In the genomic region with DNA sequence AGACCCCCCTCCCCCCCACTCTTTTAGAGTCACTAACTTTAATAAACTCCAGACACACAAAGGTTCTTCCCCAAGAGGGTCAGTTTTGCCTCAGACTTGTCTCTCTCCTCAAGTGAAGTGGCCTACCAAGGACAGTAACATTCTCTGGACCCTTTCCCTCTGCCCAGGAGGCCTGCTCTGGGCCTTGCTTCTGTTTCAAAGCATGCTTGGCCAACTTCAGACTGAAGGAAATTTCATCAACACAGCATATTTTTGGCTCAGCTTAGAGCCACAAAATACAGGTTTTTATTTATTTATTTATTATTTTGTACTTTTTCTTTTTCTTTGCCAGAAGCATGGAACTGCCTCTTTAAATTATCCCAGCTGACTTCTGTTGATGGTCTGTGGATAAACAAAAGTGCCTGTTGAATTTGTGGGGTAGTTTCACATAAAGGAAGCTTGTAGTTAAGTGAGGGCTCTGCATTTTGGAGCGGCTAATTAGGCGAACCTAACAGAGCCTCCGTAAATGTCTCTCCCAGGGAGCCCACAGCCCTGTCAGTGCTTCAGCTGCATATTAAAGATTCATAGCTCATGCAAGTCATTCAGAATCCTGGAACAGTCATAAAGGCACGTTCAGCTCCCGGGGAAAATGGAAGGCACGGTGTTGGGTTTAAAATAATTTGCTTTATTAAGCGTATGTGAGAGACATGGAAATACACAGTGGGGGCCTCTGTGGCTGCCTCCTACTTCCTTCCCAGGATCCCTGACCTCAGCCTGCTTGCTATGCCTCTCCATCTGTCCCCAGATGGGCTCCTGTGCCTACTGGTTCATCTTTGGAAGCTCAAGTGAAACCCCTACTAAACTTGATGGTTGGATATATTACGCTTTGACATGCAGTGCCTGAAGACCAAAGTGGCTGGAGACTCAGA, we compare ENCODE assay signal across 15 mouse cellular contexts.
A peak's percentile ranks its signal among the peaks of the same experiment; 100 is the strongest.
DNase-seq lines count a peak whose midpoint lies in the region; ATAC-seq and TF ChIP-seq lines count a peak whose summit lies in the region.
"Had no signal": no experiment of that assay in that cellular context is flagged by ENCODE, and none has a peak within 500 bp of the region (broad histone marks: within the 10 kb centered on the region; RNA-seq: fewer than 3 reads in every experiment).

No protein-coding gene starts in this region.

- ATAC-seq in forebrain, embryonic 16.5 days: peak; percentile 66
- ATAC-seq in forebrain, embryonic 12.5 days (ENCODE audit: low FRiP score): no peak
- 0 out of 2 replicates have a peak, but pooled peaks have one; percentile 44 for ATAC-seq in limb, embryonic 15.5 days (ENCODE audit: insufficient number of reproducible peaks, low FRiP score, low TSS enrichment, low read depth)

- H3K4me2 ChIP-seq in forebrain, embryonic 16.5 days (ENCODE audit: low read length): no peak overlapping the region
- H3K4me2 ChIP-seq in forebrain, embryonic 12.5 days: no peak overlapping the region
- H3K4me2 ChIP-seq in limb, embryonic 15.5 days: no peak overlapping the region
- H3K4me2 ChIP-seq: lung, embryonic 15.5 days; neural tube, embryonic 12.5 days had no signal

- 23% methylated on average over 8 of the region's 8 CpGs for WGBS in forebrain, embryonic 16.5 days
- 33% methylated on average over 8 of the region's 8 CpGs for WGBS in forebrain, embryonic 12.5 days
- 39% methylated on average over 8 of the region's 8 CpGs for WGBS in limb, embryonic 15.5 days
- WGBS in thymus, adult 2 months: 95% methylated on average over 8 of the region's 8 CpGs

- no peak overlapping the region for H3K27ac ChIP-seq in forebrain, embryonic 16.5 days (ENCODE audit: low read length)
- H3K27ac ChIP-seq in forebrain, embryonic 12.5 days: no peak overlapping the region
- 0 out of 2 replicates have a peak overlapping the region, but pooled peaks have one; percentile 8 for H3K27ac ChIP-seq in limb, embryonic 15.5 days
- no peak overlapping the region for H3K27ac ChIP-seq in thymus, adult 2 months (ENCODE audit: control insufficient read depth, insufficient read depth, low read length)
- H3K27ac ChIP-seq: lung, embryonic 15.5 days; neural tube, embryonic 12.5 days had no signal

- no peak overlapping the region for H3K4me3 ChIP-seq in forebrain, embryonic 16.5 days (replicated peaks; ENCODE audit: low read length)
- no peak overlapping the region for H3K4me3 ChIP-seq in forebrain, embryonic 12.5 days (replicated peaks)
- no peak overlapping the region for H3K4me3 ChIP-seq in limb, embryonic 15.5 days
- H3K4me3 ChIP-seq in thymus, adult 2 months (ENCODE audit: control insufficient read depth, insufficient read depth, low read length): no peak overlapping the region
- H3K4me3 ChIP-seq: lung, embryonic 15.5 days; neural tube, embryonic 12.5 days had no signal

- DNase-seq in right cerebral cortex, postnatal 10 days (ENCODE audit: low spot score in 2 of 2): peak; percentile 38 to 41
- no peak for DNase-seq in right cerebral cortex, postnatal 14 days
- DNase-seq in adrenal gland, postnatal 4 days (ENCODE audit: low spot score in 2 of 2): no peak
- no peak for DNase-seq in thymus, postnatal 25 days
- no peak for DNase-seq in thymus, adult 2 months
- DNase-seq: heart, postnatal 36 days; kidney, adult 9 months; right cerebral cortex, postnatal 25 days; thymus, adult 18-20 months had no signal

- H3K9me3 ChIP-seq in forebrain, embryonic 16.5 days (ENCODE audit: control insufficient read depth, low read length): no peaks in the 10 kb centered on the region
- H3K9me3 ChIP-seq in forebrain, embryonic 12.5 days: no peaks in the 10 kb centered on the region
- H3K9me3 ChIP-seq in limb, embryonic 15.5 days: no peaks in the 10 kb centered on the region
- H3K9me3 ChIP-seq: G1E; lung, embryonic 15.5 days; neural tube, embryonic 12.5 days had no signal

- H3K9ac ChIP-seq in forebrain, embryonic 16.5 days (replicated peaks; ENCODE audit: low read depth, low read length): no peak overlapping the region
- H3K9ac ChIP-seq in forebrain, embryonic 12.5 days: no peak overlapping the region
- H3K9ac ChIP-seq in limb, embryonic 15.5 days: no peak overlapping the region
- H3K9ac ChIP-seq: lung, embryonic 15.5 days; neural tube, embryonic 12.5 days had no signal

- TF ChIP-seq POLR2A in thymus, adult 2 months (IDR thresholded peaks at IDR 0.05; ENCODE audit: control insufficient read depth, extremely low read depth, insufficient read depth, low read length, poor library complexity): no peak

- H3K4me1 ChIP-seq in forebrain, embryonic 16.5 days (replicated peaks; ENCODE audit: control insufficient read depth, insufficient read depth, low read length): peaks cover 4% of the 10 kb centered on the region; the same call in 1 of the 2 replicates
- H3K4me1 ChIP-seq in forebrain, embryonic 12.5 days: peaks cover 6% of the 10 kb centered on the region
- peaks cover 7% of the 10 kb centered on the region for H3K4me1 ChIP-seq in limb, embryonic 15.5 days
- H3K4me1 ChIP-seq in thymus, adult 2 months (replicated peaks; ENCODE audit: control insufficient read depth, insufficient read depth, low read length): no peaks in the 10 kb centered on the region
- H3K4me1 ChIP-seq: lung, embryonic 15.5 days; neural tube, embryonic 12.5 days had no signal

- no peaks in the 10 kb centered on the region for H3K27me3 ChIP-seq in forebrain, embryonic 16.5 days (replicated peaks; ENCODE audit: control insufficient read depth, insufficient read depth, low read length)
- H3K27me3 ChIP-seq in forebrain, embryonic 12.5 days: no peaks in the 10 kb centered on the region
- no peaks in the 10 kb centered on the region for H3K27me3 ChIP-seq in limb, embryonic 15.5 days
- H3K27me3 ChIP-seq in thymus, adult 2 months (ENCODE audit: control insufficient read depth, insufficient read depth, low read length): no peaks in the 10 kb centered on the region
- H3K27me3 ChIP-seq: lung, embryonic 15.5 days; neural tube, embryonic 12.5 days had no signal

- no peaks in the 10 kb centered on the region for H3K36me3 ChIP-seq in forebrain, embryonic 16.5 days (ENCODE audit: control insufficient read depth, insufficient read depth)
- H3K36me3 ChIP-seq in forebrain, embryonic 12.5 days (replicated peaks): no peaks in the 10 kb centered on the region
- H3K36me3 ChIP-seq in limb, embryonic 15.5 days: no peaks in the 10 kb centered on the region
- H3K36me3 ChIP-seq in thymus, adult 2 months (ENCODE audit: control insufficient read depth, insufficient read depth, low read length): no peaks in the 10 kb centered on the region
- H3K36me3 ChIP-seq: G1E; lung, embryonic 15.5 days; neural tube, embryonic 12.5 days had no signal

- no peak for TF ChIP-seq CTCF in thymus, adult 2 months (IDR thresholded peaks at IDR 0.05; ENCODE audit: borderline replicate concordance, control insufficient read depth, extremely low read depth, insufficient read depth, low read length, poor library complexity)

Comparison
In these comparisons a context has a peak if more than half of its experiments do, and no peak if none do; other contexts are left out.
1. DNase-seq: peak in right cerebral cortex, postnatal 10 days (2 of 2); none in right cerebral cortex, postnatal 14 days (single experiment), adrenal gland, postnatal 4 days (0 of 2), thymus, postnatal 25 days (single experiment) and thymus, adult 2 months (single experiment).